Mouse (Mus musculus): ENCODE measurements around the gene Cd40.

Gene Cd40

DNA sequence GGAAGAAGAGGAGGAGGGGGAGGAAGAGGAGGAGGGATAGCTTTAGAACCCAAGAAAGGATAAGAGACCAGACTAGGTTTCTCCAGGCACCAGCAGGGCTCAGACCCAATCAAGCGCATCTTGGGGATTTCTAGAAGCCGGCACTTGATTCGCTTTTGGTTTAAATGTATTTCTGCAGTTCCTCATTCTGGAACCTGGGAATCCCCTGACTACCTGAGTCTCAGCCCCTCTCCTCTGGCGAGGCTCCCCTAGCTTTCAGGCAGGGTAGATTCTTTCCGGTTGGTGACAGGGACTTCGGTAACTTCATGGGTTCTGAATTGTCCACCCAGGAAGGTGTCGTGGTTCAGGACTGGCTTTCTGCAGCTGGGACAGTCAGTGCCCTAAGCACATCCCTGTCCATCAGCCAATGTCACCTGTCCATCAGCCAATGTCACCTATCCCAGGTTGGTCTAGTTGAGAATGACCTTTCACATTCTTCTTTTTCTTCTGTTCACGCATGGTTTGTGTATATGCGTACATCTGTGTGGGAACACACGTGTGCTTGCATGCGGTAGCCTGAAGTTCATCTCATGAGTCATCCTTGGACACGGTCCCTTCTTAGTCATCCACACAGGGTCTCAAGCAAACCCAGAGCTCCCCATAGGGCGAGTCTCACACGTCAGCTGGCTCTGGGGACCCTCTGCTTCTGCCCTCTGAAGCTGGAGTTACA, 1.1 kb downstream of the Cd40 start:
- in situ Hi-C loops (cut with MboI, MseI), result no loop called here

DNA sequence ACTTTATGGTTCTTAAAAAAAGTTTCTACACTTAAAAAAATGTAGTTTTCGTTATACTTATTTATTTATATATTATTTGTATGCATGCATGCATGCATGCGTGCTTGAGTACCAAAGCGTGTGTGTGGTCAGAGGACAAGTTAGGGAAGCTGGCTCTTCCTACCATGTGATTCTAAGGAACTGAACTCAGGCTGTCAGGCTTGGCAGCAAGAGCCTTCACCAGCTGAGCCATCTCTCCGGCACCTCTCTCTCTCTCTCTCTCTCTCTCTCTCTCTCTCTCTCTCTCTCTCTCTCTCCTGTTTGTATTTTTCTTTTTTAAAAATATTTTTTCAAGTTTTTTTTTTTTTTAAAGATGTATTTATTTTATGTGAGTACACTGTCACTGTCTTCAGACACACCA, 4.5 kb downstream of the Cd40 start:
- in situ Hi-C loops (cut with MboI, MseI), result no loop called here

DNA sequence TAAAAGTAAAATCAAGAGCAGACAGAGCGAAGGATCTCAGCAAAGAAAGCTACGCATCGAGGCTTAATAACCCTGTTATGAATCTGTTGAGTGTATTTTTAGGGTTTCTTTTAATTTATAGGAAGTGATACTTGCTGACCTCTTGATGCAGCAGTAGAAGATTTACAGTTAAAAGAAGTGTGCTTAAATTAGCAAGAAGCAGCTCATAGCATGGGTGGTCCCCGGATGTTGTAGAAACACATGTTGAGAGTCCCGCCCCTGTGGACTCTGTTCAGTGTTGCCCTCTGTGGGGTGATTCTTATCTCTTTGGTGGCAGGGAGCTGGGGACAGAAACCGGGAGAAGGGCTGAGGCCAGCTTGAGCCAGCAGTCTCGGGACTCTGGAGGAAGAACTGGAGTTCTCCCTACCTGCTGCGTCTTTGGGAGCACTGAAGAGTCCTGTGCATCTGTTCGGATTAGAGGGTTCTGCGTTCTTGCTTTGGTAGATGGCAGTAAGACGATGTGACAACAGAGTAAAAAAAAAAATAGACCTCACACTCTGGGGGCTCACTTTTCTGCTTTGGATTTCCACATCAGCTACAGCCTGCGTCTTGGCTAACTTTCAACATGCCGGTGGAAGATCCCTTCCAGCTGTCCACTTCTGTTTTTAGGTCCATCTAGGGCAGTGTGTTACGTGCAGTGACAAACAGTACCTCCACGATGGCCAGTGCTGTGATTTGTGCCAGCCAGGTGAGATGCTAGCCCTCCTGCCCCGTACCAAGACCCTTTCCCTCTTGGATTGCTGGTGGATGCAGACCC, 6.4 kb downstream of the Cd40 start:
- in situ Hi-C loops (cut with MboI, MseI), result no loop called here

- in situ Hi-C loops (cut with MboI, MseI), result no loop called here
These were observed 9.1 kb downstream of the Cd40 start for GRCm38 (mm10) chr2:165064489-165064888.

DNA sequence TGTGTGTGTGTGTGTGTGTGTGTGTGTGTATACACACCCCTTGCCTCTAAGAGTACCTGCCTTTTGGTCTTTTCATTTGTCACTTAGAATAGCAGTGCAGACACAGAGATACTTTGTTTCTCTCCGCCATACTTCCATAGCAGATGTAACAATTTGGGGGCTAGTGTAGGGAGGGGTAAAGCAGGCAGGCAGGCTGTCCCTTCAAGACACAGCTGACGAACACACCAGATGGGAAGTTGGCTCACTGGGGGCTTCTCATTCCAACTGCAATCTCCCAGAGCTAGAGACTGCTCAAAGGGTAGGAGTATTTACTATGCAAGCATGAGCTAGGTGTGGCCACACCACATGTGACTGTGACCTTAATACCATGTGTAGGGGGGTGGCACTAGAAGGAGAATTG, 13.4 kb downstream of the Cd40 start:
- in situ Hi-C loops (cut with MboI, MseI), result no loop called here

DNA sequence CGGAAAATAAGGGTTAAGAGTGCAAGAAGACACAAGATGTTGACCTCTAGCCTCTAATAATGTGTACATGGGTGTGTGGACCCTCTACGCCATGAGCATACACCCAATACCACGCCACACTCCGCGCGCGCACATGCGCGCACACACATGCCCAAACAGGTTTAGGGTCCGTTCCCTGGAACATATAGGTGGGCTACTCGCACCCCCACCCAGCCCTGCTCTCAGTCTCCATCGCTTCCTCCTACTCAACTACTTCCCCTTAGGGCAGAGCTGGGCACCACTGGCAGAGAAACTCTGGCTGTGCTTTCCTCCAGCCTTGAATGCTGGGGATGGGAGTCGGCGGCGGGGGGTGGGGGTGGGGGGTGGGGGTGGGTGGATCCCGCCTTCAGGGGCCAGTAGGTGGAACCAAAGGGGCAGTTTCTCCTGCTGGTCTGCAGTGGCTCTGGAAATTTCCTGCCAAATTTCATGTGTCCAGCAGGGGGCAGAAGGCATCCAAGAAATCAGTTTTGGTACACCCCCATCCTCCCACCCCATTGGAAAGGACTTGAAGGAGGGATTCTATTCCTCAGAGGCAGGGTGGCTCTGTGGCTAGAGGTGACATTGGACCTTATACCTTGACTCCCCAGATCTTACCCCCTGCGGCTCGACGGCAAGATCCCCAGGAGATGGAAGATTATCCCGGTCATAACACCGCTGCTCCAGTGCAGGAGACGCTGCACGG, 14.8 kb downstream of the Cd40 start:
- in situ Hi-C loops (cut with MboI, MseI), result loop anchor here (5.0 to 10.0 kb wide), 4 partner anchors 165 to 415 kb away; partner anchors contain the start of gene Cdh22 (in 1 of the 2)

GRCm38 (mm10) chr2:165073381-165073781, 18.0 kb downstream of the Cd40 start:
- in situ Hi-C loops (cut with MboI, MseI), result loop anchor here (5.0 to 10.0 kb wide), 4 partner anchors 161 to 411 kb away; partner anchors contain the start of gene Cdh22 (in 1 of the 2)

DNA sequence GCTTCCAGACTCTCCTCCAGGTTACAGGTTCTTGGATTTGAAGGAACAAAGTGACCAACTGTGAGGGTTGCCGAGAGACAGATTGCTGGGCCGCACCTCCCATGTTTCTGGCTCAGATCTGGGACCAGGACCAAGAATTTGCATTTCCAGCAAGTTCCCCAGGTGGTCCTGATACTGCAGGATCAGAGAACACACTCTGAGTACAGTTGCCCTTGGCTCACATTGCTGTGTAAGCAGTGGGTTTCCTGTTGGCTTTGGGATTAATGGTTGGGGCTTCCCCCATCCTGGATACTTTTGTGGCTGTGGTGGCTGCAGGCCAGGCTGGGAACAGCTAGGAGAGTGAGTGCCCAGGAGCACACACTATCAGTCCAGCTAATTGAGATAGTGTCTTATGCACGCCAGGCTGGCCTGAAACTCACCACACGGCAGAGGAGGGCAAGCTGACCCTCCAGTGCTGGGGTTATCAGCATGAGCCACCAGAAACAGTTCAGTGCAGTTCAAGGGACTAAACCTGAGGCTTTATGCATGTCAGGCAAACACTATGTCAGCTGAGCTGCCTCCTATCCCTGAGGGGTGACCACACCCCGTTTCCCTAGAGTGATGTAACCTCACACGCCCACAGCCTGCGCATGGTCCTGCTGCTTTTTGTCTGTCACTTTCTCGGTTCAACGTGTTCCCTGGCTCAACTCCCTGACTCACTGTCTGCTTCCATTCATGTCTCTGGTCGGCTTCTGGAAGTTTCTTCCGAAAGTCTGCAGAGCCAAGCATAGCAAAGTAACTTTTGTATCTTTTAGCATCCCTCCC, 18.9 kb downstream of the Cd40 start:
- in situ Hi-C loops (cut with MboI, MseI), result loop anchor here (5.0 to 10.0 kb wide), 4 partner anchors 161 to 411 kb away; partner anchors contain the start of gene Cdh22 (in 1 of the 2)

GRCm38 (mm10) chr2:165074937-165075336, 19.5 kb downstream of the Cd40 start:
- in situ Hi-C loops (cut with MboI, MseI), result loop anchor here (5.0 to 10.0 kb wide), 5 partner anchors 160 to 410 kb away; partner anchors contain the start of gene Cdh22 (in 1 of the 2)

- in situ Hi-C loops (cut with MboI, MseI), result loop anchor here (5.0 to 10.0 kb wide), 5 partner anchors 158 to 408 kb away; partner anchors contain the start of gene Cdh22 (in 1 of the 2)
These were observed 21.6 kb downstream of the Cd40 start for GRCm38 (mm10) chr2:165077055-165077454.

GRCm38 (mm10) chr2:165078045-165078444, 22.6 kb downstream of the Cd40 start:
- in situ Hi-C loops (cut with MboI, MseI), result loop anchor here (5.0 to 10.0 kb wide), 5 partner anchors 157 to 407 kb away; partner anchors contain the start of gene Cdh22 (in 1 of the 2)

GRCm38 (mm10) chr2:165078605-165079004, 23.2 kb downstream of the Cd40 start:
- in situ Hi-C loops (cut with MboI, MseI), result loop anchor here (5.0 to 10.0 kb wide), 5 partner anchors 156 to 406 kb away; partner anchors contain the start of gene Cdh22 (in 1 of the 2)

GRCm38 (mm10) chr2:165080657-165081056, 25.2 kb downstream of the Cd40 start:
- in situ Hi-C loops (cut with MboI, MseI), result no loop called here

DNA sequence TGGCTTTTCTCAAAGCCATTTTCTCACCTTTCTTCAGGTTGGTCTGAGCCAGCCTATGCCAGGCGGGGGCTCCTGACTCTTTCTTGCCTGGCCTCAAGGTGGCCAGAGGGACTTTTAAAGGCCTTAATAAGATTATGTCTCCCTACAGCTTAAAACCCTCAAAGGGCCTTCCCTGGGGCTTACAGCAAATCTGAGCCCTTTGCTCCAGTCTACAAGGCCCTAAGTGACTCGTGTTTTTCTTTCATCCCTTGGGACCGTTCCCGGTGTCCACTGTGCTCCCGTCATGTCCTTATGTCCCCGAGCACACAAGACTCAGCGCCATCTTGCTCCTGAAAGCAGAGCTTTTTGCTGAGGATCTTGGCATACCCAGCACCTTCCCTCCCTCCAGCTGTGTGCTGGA, 25.8 kb downstream of the Cd40 start:
- in situ Hi-C loops (cut with MboI, MseI), result no loop called here

DNA sequence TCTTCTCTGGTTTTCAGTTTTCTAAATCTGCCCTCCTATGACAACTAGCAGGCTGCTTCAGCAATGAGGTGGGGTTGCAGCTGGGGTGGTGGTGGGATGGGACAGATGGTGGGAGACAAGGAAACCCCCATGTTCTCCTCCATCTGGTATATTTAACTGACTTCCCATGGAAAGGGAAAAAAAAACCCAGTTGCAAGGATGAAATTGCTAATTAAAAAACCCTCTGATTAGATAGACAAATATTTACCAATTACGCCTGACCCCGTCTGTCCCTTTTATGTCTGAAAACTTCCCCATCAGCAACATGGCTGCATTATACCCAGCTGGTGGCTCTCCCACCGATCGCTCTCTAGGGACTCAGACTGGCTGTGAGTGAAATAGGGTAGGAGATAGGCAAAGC, 31.2 kb downstream of the Cd40 start:
- in situ Hi-C loops (cut with MboI, MseI), result no loop called here

DNA sequence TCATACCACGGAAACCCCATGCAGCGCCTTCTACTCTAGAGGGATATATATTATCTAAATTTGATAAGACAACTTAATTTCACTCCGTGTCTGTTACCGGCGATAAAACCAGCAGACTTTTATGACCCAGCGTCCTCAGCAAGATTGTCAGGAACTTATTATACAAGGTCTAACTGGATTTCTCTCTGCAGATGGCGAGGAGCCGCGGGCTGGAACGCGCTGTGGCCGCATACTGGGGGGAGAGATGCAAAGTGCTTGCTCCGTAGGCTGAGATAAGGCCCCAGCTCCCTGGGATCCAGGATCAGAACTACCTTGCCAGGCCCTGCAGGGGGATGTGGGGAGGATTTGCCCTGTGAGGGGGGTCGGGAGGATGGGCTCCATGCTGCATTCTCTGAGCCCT, 34.0 kb downstream of the Cd40 start:
- in situ Hi-C loops (cut with MboI, MseI), result no loop called here

DNA sequence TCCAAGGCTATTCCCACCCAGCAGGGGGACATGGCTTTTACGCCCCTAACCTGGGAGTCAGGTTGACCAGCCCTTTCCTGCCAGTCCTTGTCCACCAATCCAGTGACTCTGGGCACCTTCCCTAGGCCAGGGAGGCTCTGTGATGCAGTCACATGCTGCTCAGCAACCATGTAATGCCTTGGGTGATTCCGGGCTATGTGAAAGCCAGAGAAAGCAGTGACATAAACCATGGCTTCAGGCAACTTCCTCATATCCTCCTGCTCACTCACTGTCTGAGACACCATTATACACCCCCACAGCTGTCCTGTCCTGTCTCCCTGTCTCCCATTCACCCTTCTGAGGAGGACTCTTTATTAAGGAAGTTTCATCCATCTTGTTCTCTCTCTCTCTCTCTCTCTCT, 35.2 kb downstream of the Cd40 start, which contains the start of gene 1700025C18Rik:
Gene 1700025C18Rik (minus strand): TSS at position 101 of the 400 bp plus-strand sequence.
- in situ Hi-C loops (cut with MboI, MseI), result no loop called here

DNA sequence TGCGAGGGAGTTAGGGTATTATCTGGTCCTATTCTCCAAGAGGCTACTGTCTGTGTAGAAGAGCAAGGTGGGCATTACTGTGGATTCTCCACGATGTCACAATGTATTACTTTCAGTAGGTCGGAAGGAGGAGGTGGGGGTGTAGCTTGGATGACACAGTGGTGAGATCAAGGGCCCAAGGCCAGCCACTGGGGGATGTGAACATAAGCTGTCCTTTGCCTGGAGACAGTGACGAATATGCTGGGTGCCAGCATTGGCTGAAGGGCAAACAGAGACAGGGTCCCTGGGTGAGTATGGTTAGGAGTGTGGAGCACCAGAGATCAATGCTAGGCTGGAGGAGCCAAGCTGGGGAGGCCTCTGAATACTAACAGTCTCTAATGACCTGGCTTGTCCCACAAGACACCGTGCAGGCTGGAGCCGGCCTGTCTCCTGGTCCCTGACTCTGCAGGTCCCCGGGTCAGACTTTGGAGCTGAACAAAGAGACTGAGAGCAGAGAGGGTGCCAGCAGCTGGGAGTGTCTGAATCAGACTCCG, 36.1 kb downstream of the Cd40 start:
- in situ Hi-C loops (cut with MboI, MseI), result no loop called here

GRCm38 (mm10) chr2:165092393-165092792, 37.0 kb downstream of the Cd40 start:
- in situ Hi-C loops (cut with MboI, MseI), result no loop called here

GRCm38 (mm10) chr2:165096367-165096766, 40.9 kb downstream of the Cd40 start:
- in situ Hi-C loops (cut with MboI, MseI), result no loop called here

Measured in T-helper 17 cell (primary cell).